Mouse (Mus musculus): ENCODE results near the gene Hdac10.

Hdac10 gene

DNA sequence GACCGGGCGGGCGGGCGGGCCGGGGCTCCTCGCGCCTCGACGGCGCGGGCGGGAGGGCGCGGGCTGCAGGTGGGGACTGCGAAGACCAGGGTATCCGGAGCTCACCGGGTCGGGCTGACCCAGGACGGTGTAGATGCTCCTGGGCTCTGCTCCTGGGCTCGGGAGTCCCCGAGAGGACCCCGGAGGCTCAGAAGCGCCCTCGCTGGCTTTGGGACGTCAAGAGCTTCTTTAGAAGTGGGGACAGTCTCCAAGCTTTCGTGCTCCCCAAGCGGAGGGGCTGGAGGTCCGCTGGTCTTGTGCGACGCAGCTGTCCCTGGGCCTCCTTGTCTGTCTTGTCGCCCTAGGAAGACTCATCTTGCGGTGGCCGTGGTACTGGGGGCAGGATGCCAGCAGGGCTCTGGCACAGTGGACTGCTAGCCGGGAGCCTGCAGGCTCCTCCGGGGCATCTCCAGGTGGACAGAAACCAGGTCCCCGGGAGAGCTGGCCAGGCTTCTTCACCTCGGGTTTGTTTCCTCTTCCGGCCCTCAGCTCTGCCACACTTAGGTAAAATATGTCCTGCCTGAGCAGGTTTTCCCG lies 52.3 kb downstream of the Hdac10 start:
- in situ Hi-C loops (cut with MboI, MseI), result no loop called here

- in situ Hi-C loops (cut with MboI, MseI), result no loop called here
Observed at GRCm38 (mm10) chr15:89075478-89076147, 52.9 kb downstream of the Hdac10 start.

DNA sequence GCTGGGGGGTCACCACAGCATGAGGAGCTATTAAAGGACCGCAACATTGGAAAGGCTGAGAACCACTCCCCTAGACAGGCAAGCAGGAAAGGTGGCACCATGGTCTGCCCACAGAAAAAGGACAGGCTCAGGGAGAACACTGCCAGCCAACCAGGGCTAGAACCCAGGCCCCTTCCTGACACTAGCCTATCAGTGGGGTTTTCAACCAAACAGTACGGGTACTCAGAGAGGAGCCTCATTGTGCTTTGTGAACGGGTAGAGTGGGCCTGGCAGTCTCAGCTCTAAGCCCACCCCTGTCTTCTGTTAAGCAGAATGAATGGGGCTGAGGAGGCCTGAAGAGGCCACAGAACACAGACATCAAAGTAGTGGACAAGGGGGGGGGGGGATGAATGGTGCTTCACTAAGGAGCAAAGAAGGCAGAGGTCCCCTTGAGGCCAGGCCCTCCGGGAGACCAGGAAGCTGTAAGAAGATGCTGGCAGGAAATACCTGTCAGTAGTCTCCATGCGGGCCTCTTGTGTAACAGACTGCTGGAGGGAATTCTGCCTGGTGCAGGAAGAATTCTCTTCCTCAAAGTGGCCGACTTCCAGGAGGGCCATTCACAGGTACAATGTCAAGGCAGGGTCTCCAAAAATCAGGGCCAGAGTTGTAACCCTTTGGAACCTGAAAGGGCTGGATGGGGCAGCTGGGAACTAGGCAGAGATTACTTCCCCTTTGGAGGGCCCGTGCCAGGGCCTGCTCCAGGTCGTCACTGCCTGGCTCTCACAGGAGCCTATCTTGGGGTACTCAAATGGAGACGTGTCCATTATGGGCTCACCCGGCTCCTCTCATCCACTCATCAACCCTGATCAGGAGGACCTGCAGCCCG lies 53.7 kb downstream of the Hdac10 start, which contains the start of gene Trabd:
Gene Trabd, plus strand, starts transcription at position 512 of the 865 bp plus-strand sequence.
- in situ Hi-C loops (cut with MboI, MseI), result no loop called here

DNA sequence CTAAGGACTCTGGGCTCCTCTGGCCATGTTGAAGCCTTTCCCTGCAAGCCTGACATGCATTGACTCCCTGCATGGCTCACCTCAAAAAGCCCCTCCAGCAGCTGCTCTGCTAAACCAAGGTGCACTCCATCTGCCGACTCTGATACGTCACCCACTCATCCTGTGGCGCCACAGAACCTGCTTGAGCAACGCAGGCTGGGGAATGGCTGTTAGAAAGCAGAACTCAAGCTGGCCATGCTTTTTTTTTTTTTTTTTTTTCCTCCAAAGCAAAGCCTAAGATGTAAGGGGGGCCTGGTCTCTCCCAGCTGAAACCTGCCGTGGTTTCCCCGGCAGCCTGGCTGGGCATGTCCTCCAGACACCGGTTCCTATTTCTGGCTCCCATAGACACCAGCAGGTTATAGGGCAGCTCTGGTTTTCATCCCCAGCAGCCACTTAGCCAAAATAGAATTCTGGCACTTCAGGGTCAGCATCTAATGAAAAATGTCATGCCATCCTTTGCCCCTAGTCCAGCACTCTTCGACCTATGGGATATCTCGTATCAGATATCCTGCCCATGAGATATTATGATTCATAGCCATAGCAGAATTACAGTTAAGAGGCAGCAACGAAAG lies 54.4 kb downstream of the Hdac10 start:
- in situ Hi-C loops (cut with MboI, MseI), result no loop called here

All from T-helper 1 cell (primary cell).